ENCODE assay signal across 22 mouse cellular contexts in genomic region chr9:65746479-65746878, GRCm38 (mm10).
DNase-seq lines count a peak whose midpoint lies in the region; ATAC-seq and TF ChIP-seq lines count a peak whose summit lies in the region.
"Had no signal": no experiment of that assay in that cellular context is flagged by ENCODE, and none has a peak within 500 bp of the region (broad histone marks: within the 10 kb centered on the region; RNA-seq: fewer than 3 reads in every experiment).

No protein-coding gene starts in this region.

- 93% methylated on average over 2 of the region's 2 CpGs for WGBS in hindbrain, embryonic 13.5 days
- WGBS in hindbrain, embryonic 10.5 days: 84% methylated on average over 2 of the region's 2 CpGs
- WGBS in liver, embryonic 16.5 days (ENCODE audit: insufficient replicate concordance): 10% methylated on average over 2 of the region's 2 CpGs

- no peak overlapping the region for H3K4me2 ChIP-seq in hindbrain, embryonic 13.5 days
- no peak overlapping the region for H3K4me2 ChIP-seq in liver, embryonic 16.5 days (ENCODE audit: low read depth, low read length)
- H3K4me2 ChIP-seq: embryonic facial prominence, embryonic 13.5 days; heart, embryonic 11.5 days; hindbrain, embryonic 14.5 days had no signal

- TF ChIP-seq CTCF in MEL (IDR thresholded peaks at IDR 0.05 in 2 of 3, conservative IDR thresholded peaks at IDR 0.05 in 1 of 3; ENCODE audit: control insufficient read depth in 1 of 3, insufficient read depth in 1 of 3, low read depth in 2 of 3, low read length in 3 of 3, poor library complexity in 1 of 3, severe bottlenecking in 1 of 3): no peak

- TF ChIP-seq EP300 in MEL (IDR thresholded peaks at IDR 0.05; ENCODE audit: low read depth in 1 of 2, low read length in 2 of 2): peak; percentile 66 to 71

- peaks cover 5% of the 10 kb centered on the region; the same call in 1 of the 2 replicates for H3K79me2 ChIP-seq in MEL (ENCODE audit: control insufficient read depth, insufficient read depth, low read length, poor library complexity)

- no peak overlapping the region for H3K9ac ChIP-seq in hindbrain, embryonic 13.5 days
- H3K9ac ChIP-seq in MEL (ENCODE audit: control insufficient read depth, low read depth, low read length, poor library complexity, severe bottlenecking): no peak overlapping the region
- no peak overlapping the region for H3K9ac ChIP-seq in liver, embryonic 16.5 days (ENCODE audit: low read depth, low read length)
- H3K9ac ChIP-seq: embryonic facial prominence, embryonic 13.5 days; hindbrain, embryonic 14.5 days had no signal

- no peaks in the 10 kb centered on the region for H3K27me3 ChIP-seq in hindbrain, embryonic 13.5 days
- H3K27me3 ChIP-seq in hindbrain, embryonic 10.5 days (ENCODE audit: insufficient read depth, poor library complexity, severe bottlenecking): no peaks in the 10 kb centered on the region
- H3K27me3 ChIP-seq in MEL (ENCODE audit: control insufficient read depth in 1 of 2, insufficient read depth in 2 of 2, low read length in 2 of 2): no peaks in the 10 kb centered on the region
- H3K27me3 ChIP-seq in liver, embryonic 16.5 days (ENCODE audit: control insufficient read depth, insufficient read depth, low read depth, low read length): no peaks in the 10 kb centered on the region
- H3K27me3 ChIP-seq: CH12.LX; embryonic facial prominence, embryonic 13.5 days had no signal

- no peak for ATAC-seq in hindbrain, embryonic 13.5 days (ENCODE audit: low FRiP score)
- 0 out of 2 replicates have a peak, but pooled peaks have one; percentile 11 for ATAC-seq in common myeloid progenitor, adult 5-6 weeks (replicated peaks; ENCODE audit: low read depth, poor library complexity, severe bottlenecking)
- ATAC-seq in liver, embryonic 16.5 days (ENCODE audit: low read depth): peak; percentile 48; the same call in 1 of the 2 replicates
- ATAC-seq: forebrain, embryonic 16.5 days; intestine, postnatal 0 days had no signal

- H3K4me3 ChIP-seq in hindbrain, embryonic 13.5 days: no peak overlapping the region
- H3K4me3 ChIP-seq in hindbrain, embryonic 10.5 days: no peak overlapping the region
- no peak overlapping the region for H3K4me3 ChIP-seq in MEL (ENCODE audit: control insufficient read depth in 1 of 2, insufficient read depth in 1 of 2, low read depth in 2 of 2, low read length in 2 of 2)
- no peak overlapping the region for H3K4me3 ChIP-seq in liver, embryonic 16.5 days (ENCODE audit: low read depth, low read length)
- H3K4me3 ChIP-seq: embryonic facial prominence, embryonic 13.5 days; limb, embryonic 10.5 days had no signal

- DNase-seq in hindbrain, embryonic 10.5 days (ENCODE audit: low spot score): no peak
- DNase-seq in MEL (ENCODE audit: low read depth, low spot score) (peak; percentile 39), adipocyte (ENCODE audit: low spot score) (no peak)
- no peak for DNase-seq in retina, postnatal 1 day
- DNase-seq: adrenal gland, adult 2 months; cerebellum, adult 11 months; cerebellum, postnatal 10 days; heart, postnatal 10 days; lung, adult 18-20 months; lung, postnatal 14 days; right cerebral cortex, postnatal 4 days; thymus, adult 2 months had no signal

- H3K36me3 ChIP-seq in hindbrain, embryonic 13.5 days: no peaks in the 10 kb centered on the region
- H3K36me3 ChIP-seq in hindbrain, embryonic 10.5 days: peaks cover 7% of the 10 kb centered on the region
- H3K36me3 ChIP-seq in MEL (ENCODE audit: control insufficient read depth in 1 of 2, insufficient read depth in 2 of 2, low read length in 2 of 2): peaks cover 0 to 3% of the 10 kb centered on the region in 2 experiments; a peak in 2 of 4 replicates
- no peaks in the 10 kb centered on the region for H3K36me3 ChIP-seq in liver, embryonic 16.5 days (ENCODE audit: control insufficient read depth, insufficient read depth)

- H3K27ac ChIP-seq in hindbrain, embryonic 13.5 days: peak overlapping the region; percentile 90
- no peak overlapping the region for H3K27ac ChIP-seq in hindbrain, embryonic 10.5 days
- no peak overlapping the region for H3K27ac ChIP-seq in MEL (ENCODE audit: control insufficient read depth, low read depth, low read length)
- no peak overlapping the region for H3K27ac ChIP-seq in liver, embryonic 16.5 days (ENCODE audit: low read length)
- H3K27ac ChIP-seq: embryonic facial prominence, embryonic 13.5 days had no signal

- no peak for TF ChIP-seq POLR2A in MEL (IDR thresholded peaks at IDR 0.05; ENCODE audit: control insufficient read depth in 1 of 2, insufficient read depth in 1 of 2, low read depth in 1 of 2, low read length in 2 of 2, poor library complexity in 1 of 2)

- no peaks in the 10 kb centered on the region for H3K9me3 ChIP-seq in hindbrain, embryonic 13.5 days
- H3K9me3 ChIP-seq in hindbrain, embryonic 10.5 days: no peaks in the 10 kb centered on the region
- no peaks in the 10 kb centered on the region for H3K9me3 ChIP-seq in MEL (replicated peaks; ENCODE audit: insufficient read depth, low read length)
- no peaks in the 10 kb centered on the region for H3K9me3 ChIP-seq in liver, embryonic 16.5 days (replicated peaks; ENCODE audit: control insufficient read depth, low read length)
- H3K9me3 ChIP-seq: embryonic facial prominence, embryonic 13.5 days; limb, embryonic 10.5 days had no signal

- TF ChIP-seq RAD21 in MEL (IDR thresholded peaks at IDR 0.05; ENCODE audit: low read depth, low read length): no peak

- H3K4me1 ChIP-seq in hindbrain, embryonic 13.5 days (replicated peaks): peaks cover 49% of the 10 kb centered on the region
- peaks cover 38% of the 10 kb centered on the region for H3K4me1 ChIP-seq in hindbrain, embryonic 10.5 days (replicated peaks)
- H3K4me1 ChIP-seq in MEL (ENCODE audit: control insufficient read depth in 1 of 2, insufficient read depth in 2 of 2, low read length in 2 of 2): peaks cover 2 to 9% of the 10 kb centered on the region in 2 experiments; a peak in 3 of 4 replicates
- H3K4me1 ChIP-seq in liver, embryonic 16.5 days (ENCODE audit: control insufficient read depth, low read depth, low read length): peaks cover 15% of the 10 kb centered on the region

TF ChIP-seq in MEL, 35 proteins besides CTCF, POLR2A, EP300 and RAD21:
- no peak for TF ChIP-seq MAZ (IDR thresholded peaks at IDR 0.05; ENCODE audit: low read depth, low read length)
- no peak for TF ChIP-seq MYB (IDR thresholded peaks at IDR 0.05; ENCODE audit: low read depth, low read length)
- TF ChIP-seq ETS1 (IDR thresholded peaks at IDR 0.05; ENCODE audit: low read depth, low read length): peak; percentile 45; the same call in 1 of the 2 replicates
- no peak for TF ChIP-seq USF1 (IDR thresholded peaks at IDR 0.05; ENCODE audit: low read depth, low read length)
- no peak for TF ChIP-seq SMC3 (IDR thresholded peaks at IDR 0.05; ENCODE audit: low read depth, low read length)
- TF ChIP-seq E2F4 (IDR thresholded peaks at IDR 0.05; ENCODE audit: borderline replicate concordance, low read depth, low read length): no peak
- no peak for TF ChIP-seq ZNF384 (IDR thresholded peaks at IDR 0.05; ENCODE audit: low read depth, low read length)
- no peak for TF ChIP-seq GABPA (IDR thresholded peaks at IDR 0.05; ENCODE audit: low read depth, low read length)
- no peak for TF ChIP-seq CHD1 (IDR thresholded peaks at IDR 0.05; ENCODE audit: low read depth, low read length)
- no peak for TF ChIP-seq CHD2 (IDR thresholded peaks at IDR 0.05; ENCODE audit: low read length)
- no peak for TF ChIP-seq ZC3H11A (IDR thresholded peaks at IDR 0.05; ENCODE audit: low read depth, low read length)
- TF ChIP-seq NELFE (IDR thresholded peaks at IDR 0.05; ENCODE audit: low read depth, low read length): no peak
- peak; percentile 43; the same call in 1 of the 2 replicates for TF ChIP-seq RCOR1 (IDR thresholded peaks at IDR 0.05; ENCODE audit: low read depth, low read length)
- TF ChIP-seq NRF1 (IDR thresholded peaks at IDR 0.05; ENCODE audit: insufficient read depth, low read depth, low read length, poor library complexity, severe bottlenecking): no peak
- TF ChIP-seq UBTF (IDR thresholded peaks at IDR 0.05; ENCODE audit: borderline replicate concordance, insufficient read depth, low read depth, low read length): no peak
- no peak for TF ChIP-seq JUND (IDR thresholded peaks at IDR 0.05; ENCODE audit: low read depth, low read length)
- TF ChIP-seq BHLHE40 (IDR thresholded peaks at IDR 0.05; ENCODE audit: borderline replicate concordance, low read depth, low read length): no peak
- TF ChIP-seq POLR2AphosphoS5 (IDR thresholded peaks at IDR 0.05; ENCODE audit: borderline replicate concordance, low read depth, low read length): no peak
- TF ChIP-seq POLR2AphosphoS2 (IDR thresholded peaks at IDR 0.05; ENCODE audit: low read length): no peak
- TF ChIP-seq MEF2A (IDR thresholded peaks at IDR 0.05; ENCODE audit: extremely low read depth, insufficient replicate concordance, low read depth, low read length, poor library complexity, severe bottlenecking): no peak
- TF ChIP-seq MXI1 (IDR thresholded peaks at IDR 0.05; ENCODE audit: low read depth, low read length): no peak; the same call in 1 of the 2 replicates
- TF ChIP-seq MAFK (IDR thresholded peaks at IDR 0.05; ENCODE audit: borderline replicate concordance, low read depth, low read length): no peak
- no peak for TF ChIP-seq KAT2A (conservative IDR thresholded peaks at IDR 0.05; ENCODE audit: low read depth, low read length)
- TF ChIP-seq ZKSCAN1 (IDR thresholded peaks at IDR 0.05; ENCODE audit: low read depth, low read length): no peak
- TF ChIP-seq USF2 (IDR thresholded peaks at IDR 0.05; ENCODE audit: borderline replicate concordance in 1 of 2, insufficient read depth in 1 of 2, low read depth in 1 of 2, low read length in 2 of 2): no peak
- TF ChIP-seq MAX (IDR thresholded peaks at IDR 0.05; ENCODE audit: low read length): no peak
- TF ChIP-seq HCFC1 (IDR thresholded peaks at IDR 0.05; ENCODE audit: low read depth, low read length): no peak
- no peak for TF ChIP-seq MYC (IDR thresholded peaks at IDR 0.05; ENCODE audit: low read depth, low read length)
- no peak for TF ChIP-seq TBP (IDR thresholded peaks at IDR 0.05; ENCODE audit: low read depth, low read length)
- peak; percentile 67 for TF ChIP-seq GATA1 (IDR thresholded peaks at IDR 0.05; ENCODE audit: low read depth, low read length)
- peak; percentile 39; the same call in 1 of the 2 replicates for TF ChIP-seq TAL1 (IDR thresholded peaks at IDR 0.05; ENCODE audit: low read length)
- TF ChIP-seq ZMIZ1 (IDR thresholded peaks at IDR 0.05; ENCODE audit: low read depth, low read length): no peak
- no peak for TF ChIP-seq ELF1 (IDR thresholded peaks at IDR 0.05; ENCODE audit: low read depth, low read length)
- TF ChIP-seq TCF12 (IDR thresholded peaks at IDR 0.05; ENCODE audit: low read depth, low read length): peak; percentile 91
- TF ChIP-seq SIN3A (IDR thresholded peaks at IDR 0.05; ENCODE audit: low read length): no peak
